Mouse (Mus musculus) midbrain, postnatal 0 days (tissue): ENCODE data around the gene Foxp1. TPM values are rescaled to one million over a fixed set of nuclear protein-coding genes. Genes with fewer than 3 reads are reported as not detected.

Source experiments
- ATAC-seq: fragments of 200-750 bp; cut with Nextera tagmentation; 2 replicates; pipeline ENCODE4 v1.8.0; 2017; ENCODE audit warnings: moderate number of reproducible peaks, mild to moderate bottlenecking, moderate TSS enrichment, moderate library complexity; ENCODE audit not compliant: low FRiP score
- DNase-seq: peaks from one replicate; pipeline ENCODE4 v3.0.0-alpha.2; 2015; ENCODE audit warnings: low spot score
- H3K27ac ChIP-seq: fragments of 300-500 bp; sonication (generic); 2 replicates; pipeline ENCODE4 v1.5.1; 2014; ENCODE audit warnings: low read depth, mild to moderate bottlenecking, low read length, mixed read lengths
- H3K27me3 ChIP-seq: fragments of 300-500 bp; sonication (generic); 2 replicates; pipeline ENCODE4 v1.6.1; 2014; ENCODE audit warnings: low read length, control low read depth, mixed read lengths; ENCODE audit not compliant: insufficient read depth
- H3K36me3 ChIP-seq: fragments of 300-500 bp; sonication (generic); 2 replicates; pipeline ENCODE4 v1.6.1; 2014; ENCODE audit warnings: low read length, control low read depth, mixed read lengths; ENCODE audit not compliant: insufficient read depth
- H3K4me1 ChIP-seq: fragments of 300-500 bp; sonication (generic); 2 replicates; pipeline ENCODE4 v1.6.1; 2014; ENCODE audit warnings: mild to moderate bottlenecking, control low read depth, antibody characterized with exemption, low read length, mixed read lengths; ENCODE audit not compliant: insufficient read depth
- H3K4me2 ChIP-seq: fragments of 300-500 bp; sonication (generic); 2 replicates; pipeline ENCODE4 v1.6.1; 2014; ENCODE audit warnings: low read depth, mild to moderate bottlenecking, low read length, mixed read lengths; ENCODE audit not compliant: poor library complexity, severe bottlenecking
- H3K4me3 ChIP-seq: fragments of 300-500 bp; sonication (generic); 2 replicates; pipeline ENCODE4 v1.5.1; 2014; ENCODE audit warnings: low read depth, mild to moderate bottlenecking, low read length, moderate library complexity
- H3K9ac ChIP-seq: fragments of 300-500 bp; sonication (generic); replicated peaks from 2 replicates; pipeline ENCODE4 v1.6.1; 2014; ENCODE audit warnings: mild to moderate bottlenecking, low read length, moderate library complexity, mixed read lengths; ENCODE audit not compliant: poor library complexity, severe bottlenecking
- H3K9me3 ChIP-seq: fragments of 300-500 bp; sonication (generic); 2 replicates; pipeline ENCODE4 v1.6.1; 2016; ENCODE audit warnings: low read length, control low read depth
- CTCF ChIP-seq: IDR thresholded peaks from 2 replicates; pipeline ENCODE4 v1.5.1; 2016; ENCODE audit warnings: antibody characterized with exemption, mild to moderate bottlenecking
- WGBS: fragments of 180-500 bp; shearing (Covaris S2); extraction: QIAGEN DNeasy Blood & Tissue Kit; methylation state at CpG from one replicate; pipeline ENCODE4 v1.1.7; 2014; 5-methylcytosine and 5-hydroxymethylcytosine counted together
- polyA plus RNA-seq: library from polyadenylated mRNA; unstranded; fragments of >200 nt; fragmentation: Nextera tagmentation; extraction: Ambion mirVana; gene quantifications from 2 replicates; pipeline ENCODE4 v1.2.1, GENCODE M21; 2015
- total RNA-seq: library from RNA; depleted of rRNA; stranded (reverse); fragments of >200 nt; gene quantifications from 2 replicates; pipeline ENCODE4 v1.2.3, GENCODE M21; 2014

The Foxp1 gene
- total and polyA plus RNA-seq, 2 experiments from 2014 or later = 71.1 to 74.3 TPM

DNA sequence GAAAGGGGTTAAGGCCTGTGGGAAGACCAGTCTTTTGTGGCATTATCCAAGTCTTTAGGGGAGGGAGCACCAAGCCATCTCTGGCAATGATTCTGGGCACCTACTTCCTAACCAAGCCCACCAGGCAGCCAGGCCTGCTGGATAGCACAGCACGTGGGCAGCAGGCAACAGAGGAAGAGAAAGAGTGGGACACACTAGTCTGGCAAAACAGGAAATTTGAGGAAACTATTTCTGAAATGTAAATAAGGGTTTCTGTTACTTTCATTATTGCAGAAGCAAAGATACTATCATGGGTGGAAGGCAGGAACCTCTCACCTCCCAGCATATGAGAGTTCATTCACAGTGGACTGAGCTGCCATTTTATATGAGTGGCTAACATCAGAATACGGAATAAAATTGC is 121.3 kb downstream of the Foxp1 start:
- no peak for DNase-seq
- Histone ChIP-seq H3K4me3 (no peak overlapping the region), H3K27me3 (no peaks in the 10 kb centered on the region), H3K4me2 (no peak overlapping the region), H3K36me3 (no peaks in the 10 kb centered on the region), H3K9me3 (no peaks in the 10 kb centered on the region), H3K4me1 (no peaks in the 10 kb centered on the region), H3K9ac (no peak overlapping the region), H3K27ac (no peak overlapping the region)
- WGBS = 54% methylated on average over 2 of the region's 2 CpGs
- ATAC-seq = no peak
- no peak for TF ChIP-seq CTCF

DNA sequence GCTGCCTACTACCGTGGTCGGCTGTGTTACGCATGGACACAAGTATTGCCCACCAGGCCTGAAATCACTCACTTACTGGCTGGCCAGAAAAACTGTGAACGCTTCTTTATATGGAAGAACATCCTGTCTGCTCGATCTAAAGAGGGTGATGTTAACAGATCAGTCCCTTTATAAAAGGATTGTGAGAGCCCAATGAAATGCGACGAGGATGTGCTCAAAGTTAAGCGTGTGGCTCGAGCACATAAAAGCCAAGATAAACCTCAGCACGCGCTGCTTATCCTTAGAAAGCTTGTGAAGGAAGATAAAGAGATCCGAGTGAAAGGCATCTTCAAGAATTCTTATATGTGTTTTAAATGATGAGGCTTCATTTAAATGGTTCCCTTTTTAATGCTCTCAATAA is 126.8 kb downstream of the Foxp1 start:
- H3K36me3 ChIP-seq = no peaks in the 10 kb centered on the region
- no peaks in the 10 kb centered on the region for H3K4me1 ChIP-seq
- no peak for ATAC-seq
- DNase-seq = no peak
- H3K4me3 ChIP-seq = no peak overlapping the region
- no peaks in the 10 kb centered on the region for H3K27me3 ChIP-seq
- no peaks in the 10 kb centered on the region for H3K9me3 ChIP-seq
- H3K4me2 ChIP-seq = no peak overlapping the region
- no peak overlapping the region for H3K9ac ChIP-seq
- no peak overlapping the region for H3K27ac ChIP-seq
- WGBS = 35% methylated on average over 12 of the region's 12 CpGs
- no peak for TF ChIP-seq CTCF

DNA sequence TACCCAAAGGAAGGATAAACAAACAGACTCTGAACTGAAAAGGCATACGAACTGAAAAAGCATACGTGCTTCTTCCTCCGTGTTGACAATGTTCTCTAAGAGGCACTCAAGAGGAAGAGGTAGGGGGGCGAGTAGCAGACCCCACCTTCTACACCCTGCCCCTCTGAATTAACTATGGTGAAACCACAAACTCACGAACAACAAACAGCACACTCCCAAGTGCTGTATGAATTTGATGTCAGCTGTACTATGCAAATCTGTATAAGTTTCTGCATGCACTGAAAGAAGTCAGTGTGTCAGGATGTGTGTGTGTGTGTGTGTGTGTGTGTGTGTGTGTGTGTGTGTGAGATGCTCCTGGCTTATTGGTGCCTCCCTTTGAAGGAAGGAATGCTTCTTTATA is 127.7 kb downstream of the Foxp1 start:
- no peak overlapping the region for H3K4me3 ChIP-seq
- DNase-seq (no peak), ATAC-seq (no peak)
- 72% methylated on average over 5 of the region's 5 CpGs for WGBS
- H3K4me1 ChIP-seq = no peaks in the 10 kb centered on the region
- H3K9me3 ChIP-seq = no peaks in the 10 kb centered on the region
- no peak for TF ChIP-seq CTCF
- no peaks in the 10 kb centered on the region for H3K36me3 ChIP-seq
- H3K9ac ChIP-seq = no peak overlapping the region
- no peak overlapping the region for H3K4me2 ChIP-seq
- H3K27ac ChIP-seq = no peak overlapping the region
- no peaks in the 10 kb centered on the region for H3K27me3 ChIP-seq

DNA sequence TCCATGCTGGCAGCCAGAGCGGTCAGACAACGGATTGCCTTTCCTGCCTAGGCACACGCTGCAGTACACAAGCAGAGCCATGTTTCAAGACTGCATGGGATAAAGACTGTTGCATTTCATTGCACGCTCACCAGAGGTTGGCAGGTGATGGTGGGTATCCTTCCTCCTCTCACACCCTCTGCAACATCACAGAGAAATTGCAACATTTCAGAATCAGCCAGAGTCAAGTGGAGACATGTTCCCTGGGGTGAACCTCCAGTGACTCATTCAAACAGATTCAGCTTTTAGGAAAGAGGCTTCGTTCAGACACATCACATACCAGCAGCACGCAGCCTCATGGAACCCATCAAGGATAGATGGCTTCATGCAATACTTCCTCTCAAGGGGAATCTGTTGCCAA is 130.0 kb downstream of the Foxp1 start:
- no peak overlapping the region for H3K4me2 ChIP-seq
- H3K9ac ChIP-seq = no peak overlapping the region
- H3K4me1 ChIP-seq = no peaks in the 10 kb centered on the region
- TF ChIP-seq CTCF = no peak
- no peaks in the 10 kb centered on the region for H3K27me3 ChIP-seq
- WGBS = 94% methylated on average over 6 of the region's 6 CpGs
- H3K4me3 ChIP-seq = no peak overlapping the region
- no peaks in the 10 kb centered on the region for H3K9me3 ChIP-seq
- H3K36me3 ChIP-seq = no peaks in the 10 kb centered on the region
- no peak overlapping the region for H3K27ac ChIP-seq
- DNase-seq (no peak), ATAC-seq (no peak)

DNA sequence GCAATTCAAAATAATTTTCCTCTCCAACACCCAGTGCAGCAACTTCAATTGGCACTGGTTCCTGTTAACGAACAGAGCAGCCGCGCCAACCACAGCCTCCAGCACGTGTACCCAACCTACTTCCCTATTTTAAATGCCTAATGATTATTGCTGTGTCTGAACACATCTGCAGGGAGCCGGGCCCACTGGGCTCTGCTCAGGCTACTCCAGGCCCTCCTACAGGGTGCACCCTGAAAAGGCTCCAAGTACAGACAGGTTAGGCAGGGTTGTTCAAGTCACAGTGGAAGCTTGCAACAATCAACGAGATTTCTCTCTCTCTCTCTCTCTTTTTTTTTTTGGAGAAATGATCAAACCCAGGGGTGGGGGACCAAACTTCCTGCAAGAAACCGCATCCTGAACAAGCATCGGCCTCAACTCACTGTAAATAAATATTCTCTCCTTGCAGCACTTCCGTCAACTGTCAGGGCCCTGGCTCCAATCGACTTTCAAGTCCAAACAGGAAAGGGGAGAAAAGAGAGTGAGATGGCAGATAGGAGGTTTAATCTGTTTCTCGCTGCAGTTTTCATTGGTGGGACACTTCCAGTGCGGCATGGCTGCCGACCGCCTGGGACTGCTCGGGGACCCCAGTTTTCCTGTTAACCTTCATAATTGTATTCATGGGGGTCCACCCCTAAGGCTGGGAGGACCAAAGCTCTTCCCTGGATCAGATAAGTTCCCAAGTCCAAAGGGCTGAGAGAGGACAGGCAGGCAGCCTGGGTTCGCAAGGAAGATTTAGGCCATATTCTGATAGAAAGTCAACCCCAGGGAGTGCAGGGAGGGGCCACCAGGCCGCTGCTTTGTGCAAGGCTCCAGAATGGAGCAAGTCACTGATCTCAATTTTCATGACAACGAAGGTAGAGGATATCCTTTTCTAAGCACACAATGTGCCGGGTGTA is 133.5 kb downstream of the Foxp1 start:
- H3K9ac ChIP-seq = no peak overlapping the region
- H3K36me3 ChIP-seq = no peaks in the 10 kb centered on the region
- H3K4me1 ChIP-seq = no peaks in the 10 kb centered on the region
- DNase-seq (no peak), ATAC-seq (no peak)
- H3K27me3 ChIP-seq = no peaks in the 10 kb centered on the region
- no peaks in the 10 kb centered on the region for H3K9me3 ChIP-seq
- WGBS = 73% methylated on average over 19 of the region's 19 CpGs
- no peak overlapping the region for H3K4me3 ChIP-seq
- no peak overlapping the region for H3K4me2 ChIP-seq
- no peak for TF ChIP-seq CTCF
- H3K27ac ChIP-seq = no peak overlapping the region

DNA sequence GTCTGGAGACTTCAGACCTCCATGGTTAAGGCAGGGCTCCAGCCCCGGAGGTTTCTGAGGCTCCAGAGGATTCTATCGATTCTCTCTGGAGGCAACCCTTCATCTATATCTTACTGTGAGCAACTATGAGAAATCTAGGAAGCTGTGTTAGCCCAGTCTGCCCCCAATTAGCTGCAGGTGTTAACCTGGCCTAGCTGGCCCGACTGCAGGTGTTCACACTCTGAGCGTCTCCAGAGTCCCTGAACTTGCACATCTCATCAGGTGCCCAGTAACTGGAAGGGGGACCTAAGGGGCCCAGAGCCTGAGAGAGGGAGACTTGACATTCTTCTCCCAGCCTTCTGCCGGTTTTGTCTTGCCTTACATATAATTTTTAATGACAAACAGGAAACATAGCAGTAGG is 134.5 kb downstream of the Foxp1 start:
- 92% methylated on average over 5 of the region's 5 CpGs for WGBS
- ATAC-seq = no peak
- H3K9ac ChIP-seq = no peak overlapping the region
- DNase-seq = no peak
- no peaks in the 10 kb centered on the region for H3K27me3 ChIP-seq
- H3K36me3 ChIP-seq = no peaks in the 10 kb centered on the region
- H3K4me1 ChIP-seq = no peaks in the 10 kb centered on the region
- H3K9me3 ChIP-seq = no peaks in the 10 kb centered on the region
- no peak overlapping the region for H3K4me3 ChIP-seq
- no peak overlapping the region for H3K4me2 ChIP-seq
- TF ChIP-seq CTCF = no peak
- no peak overlapping the region for H3K27ac ChIP-seq
